Mouse (Mus musculus) CH12.LX (cell line): ENCODE data around the gene Cend1. TPM values are rescaled to one million over a fixed set of nuclear protein-coding genes. Genes with fewer than 3 reads are reported as not detected.

Experiments
- DNase-seq: peaks from one replicate; pipeline ENCODE4 v3.0.0-alpha.2; 2013; ENCODE audit errors: extremely low read depth
- H3K27ac ChIP-seq: 2 replicates; pipeline ENCODE4 v1.5.1; 2012; ENCODE audit warnings: low read depth, mild to moderate bottlenecking, control low read depth, moderate library complexity; ENCODE audit not compliant: insufficient read depth
- H3K27me3 ChIP-seq: replicated peaks from 2 replicates; pipeline ENCODE3; 2012; ENCODE audit warnings: inconsistent platforms
- H3K36me3 ChIP-seq, 2 experiments: replicated peaks in 1 of 2; 2 replicates each; pipeline versions ENCODE3 to v1.6.1; 2012; ENCODE audit warnings: inconsistent platforms in 1 of 2, low read length in 1 of 2, mild to moderate bottlenecking in 1 of 2, mixed read lengths in 1 of 2, moderate library complexity in 1 of 2; ENCODE audit not compliant: control insufficient read depth in 1 of 2, insufficient read depth in 1 of 2
- H3K4me1 ChIP-seq, 2 experiments: 2 replicates each; pipeline ENCODE4 v1.6.1; 2012; ENCODE audit warnings: inconsistent platforms in 1 of 2, moderate library complexity in 1 of 2; ENCODE audit not compliant: insufficient read depth in 2 of 2, control insufficient read depth in 1 of 2
- H3K4me2 ChIP-seq: 2 replicates; pipeline ENCODE4 v1.6.1; 2012; ENCODE audit warnings: low read depth, mild to moderate bottlenecking, control low read depth; ENCODE audit not compliant: poor library complexity, insufficient read depth, severe bottlenecking
- H3K4me3 ChIP-seq, 3 experiments: fragments of 150-350 bp in 1 of 3; sonication (generic) in 1 of 3; replicated peaks in 1 of 3; 2 replicates each; pipeline versions ENCODE3 to v1.5.1; 2011 to 2012; ENCODE audit warnings: low read depth in 2 of 3, low read length in 2 of 3, mild to moderate bottlenecking in 2 of 3, moderate library complexity in 2 of 3, control low read depth in 1 of 3, improper control_type of control experiment in 1 of 3, inconsistent platforms in 1 of 3, mixed read lengths in 1 of 3; ENCODE audit not compliant: poor library complexity in 1 of 3
- H3K79me2 ChIP-seq: replicated peaks from 2 replicates; pipeline ENCODE4 v1.6.1; 2012; ENCODE audit warnings: mild to moderate bottlenecking, moderate library complexity; ENCODE audit not compliant: control insufficient read depth, poor library complexity, insufficient read depth, severe bottlenecking; ENCODE audit errors: extremely low read depth
- H3K9ac ChIP-seq: 2 replicates; pipeline ENCODE4 v1.6.1; 2012; ENCODE audit warnings: low read depth, mild to moderate bottlenecking, control low read depth, moderate library complexity; ENCODE audit not compliant: insufficient read depth
- H3K9me3 ChIP-seq: replicated peaks from 2 replicates; pipeline ENCODE3; 2012; ENCODE audit warnings: low read length, inconsistent platforms, mixed read lengths
- CHD2 ChIP-seq: IDR thresholded peaks from 2 replicates; pipeline ENCODE4 v1.6.1; 2011; ENCODE audit warnings: low read length, improper control_type of control experiment
- GABPA ChIP-seq: IDR thresholded peaks from 2 replicates; pipeline ENCODE4 v1.6.1; 2012; ENCODE audit warnings: low read depth, low read length, improper control_type of control experiment, inconsistent platforms; ENCODE audit not compliant: insufficient replicate concordance
- JUN ChIP-seq: IDR thresholded peaks from 2 replicates; pipeline ENCODE4 v1.6.1; 2011; ENCODE audit warnings: low read depth, mild to moderate bottlenecking, low read length, improper control_type of control experiment, moderate library complexity; ENCODE audit not compliant: insufficient read depth
- KAT2A ChIP-seq: IDR thresholded peaks from 2 replicates; pipeline ENCODE4 v1.6.1; 2012; ENCODE audit warnings: low read length, improper control_type of control experiment, inconsistent platforms; ENCODE audit not compliant: insufficient replicate concordance
- MXI1 ChIP-seq: IDR thresholded peaks from 2 replicates; pipeline ENCODE4 v1.6.1; 2011; ENCODE audit warnings: mild to moderate bottlenecking, low read depth, low read length, improper control_type of control experiment
- MYC ChIP-seq: IDR thresholded peaks from 2 replicates; pipeline ENCODE4 v1.6.1; 2011; ENCODE audit warnings: low read depth, mild to moderate bottlenecking, improper control_type of control experiment, low read length
- NRF1 ChIP-seq: IDR thresholded peaks from 2 replicates; pipeline ENCODE4 v1.6.1; 2014; ENCODE audit warnings: low read depth, mild to moderate bottlenecking, inconsistent platforms, low read length, improper control_type of control experiment, moderate library complexity
- POLR2A ChIP-seq: IDR thresholded peaks from 2 replicates; pipeline ENCODE4 v1.6.1; 2011; ENCODE audit warnings: low read depth, mild to moderate bottlenecking, improper control_type of control experiment, low read length
- SIN3A ChIP-seq: IDR thresholded peaks from 2 replicates; pipeline ENCODE4 v1.6.1; 2012; ENCODE audit warnings: low read length, improper control_type of control experiment, inconsistent platforms
- TBP ChIP-seq: conservative IDR thresholded peaks from 2 replicates; pipeline ENCODE4 v1.6.1; 2011; ENCODE audit warnings: low read depth, low read length, improper control_type of control experiment
- TCF12 ChIP-seq: IDR thresholded peaks from 2 replicates; pipeline ENCODE4 v1.6.1; 2014; ENCODE audit warnings: low read depth, mild to moderate bottlenecking, inconsistent platforms, low read length, improper control_type of control experiment
- ZKSCAN1 ChIP-seq: IDR thresholded peaks from 2 replicates; pipeline ENCODE4 v1.6.1; 2012; ENCODE audit warnings: low read depth, inconsistent platforms, low read length, improper control_type of control experiment, borderline replicate concordance
- dilution Hi-C: fragments of 300-500 bp; cut with MboI; formaldehyde crosslinking; loops from 2 replicates; pipeline ENCODE4 v1.14.3; 2020; ENCODE audit warnings: low sequenced_read_pairs; ENCODE audit not compliant: extremely low pct_unique_long_range_greater_than_20kb, extremely low pct_ligation_motif_present
- in situ Hi-C: fragments of 300-500 bp; cut with MboI; formaldehyde crosslinking; loops from 3 replicates; pipeline ENCODE4 v1.14.3; 2019; ENCODE audit warnings: low sequenced_read_pairs, low pct_ligation_motif_present, low pct_unique_long_range_greater_than_20kb, mixed read lengths
- polyA plus RNA-seq: library from polyadenylated mRNA; unstranded; fragments of >175 nt; gene quantifications from 2 replicates; pipeline ENCODE4 v1.2.1, GENCODE M21; 2012; ENCODE audit warnings: low read depth; ENCODE audit not compliant: insufficient read length
- total RNA-seq, 2 experiments: library from RNA; depleted of rRNA; stranded (reverse); fragments of 300-350 nt in 1 of 2; fragments of >200 nt in 1 of 2; gene quantifications; 2 replicates each; pipeline ENCODE4 v1.2.3; 2012 to 2014

The Cend1 gene
- total and polyA plus RNA-seq, 3 experiments, result not detected

DNA sequence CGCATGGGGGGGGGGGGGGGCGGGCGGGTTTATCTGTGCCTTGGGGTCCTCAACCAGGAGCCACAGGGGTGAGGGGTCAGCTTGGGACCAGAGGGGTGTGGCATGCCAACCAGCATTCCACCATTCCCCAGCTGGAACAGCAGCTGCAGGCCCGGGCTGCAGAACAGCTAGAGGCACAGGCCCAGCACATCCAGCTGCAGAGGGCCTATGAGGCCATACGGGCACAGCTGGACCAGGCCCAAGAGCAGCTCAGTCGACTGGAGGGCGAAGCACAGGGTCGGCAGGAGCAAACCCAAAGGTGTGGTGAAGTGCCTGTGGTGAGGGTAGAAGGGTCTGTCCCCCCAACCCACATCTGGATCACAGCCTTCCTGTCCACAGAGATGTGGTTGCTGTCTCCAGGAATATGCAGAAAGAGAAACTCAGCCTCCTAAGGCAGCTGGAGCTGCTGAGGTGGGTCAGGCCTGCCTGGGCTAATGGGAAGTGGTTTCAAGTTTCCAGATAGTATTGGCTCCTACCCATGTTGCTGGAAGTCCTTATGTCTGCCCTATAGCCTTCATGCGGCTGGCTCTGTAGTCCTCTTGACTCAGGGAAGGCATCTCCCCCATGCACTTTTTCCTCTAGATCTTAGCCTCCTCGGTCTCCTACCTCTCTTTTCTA is 36.2 kb upstream of the Cend1 start:
- Histone ChIP-seq H3K4me3 (no peak overlapping the region), H3K27ac (no peak overlapping the region), H3K79me2 (no peaks in the 10 kb centered on the region), H3K36me3 (peaks cover 9 to 22% of the 10 kb centered on the region in 2 experiments), H3K9me3 (no peaks in the 10 kb centered on the region)
- dilution Hi-C loops, result no loop called here
- in situ Hi-C loops, result no loop called here
- TF ChIP-seq TCF12, result no peak
- TF ChIP-seq CHD2, result no peak
- TF ChIP-seq MYC, result no peak
- TF ChIP-seq, all 38 proteins: peak for 0
- Histone ChIP-seq H3K4me1 (peaks cover 24 to 51% of the 10 kb centered on the region in 2 experiments), H3K9ac (no peak overlapping the region), H3K27me3 (no peaks in the 10 kb centered on the region), H3K4me2 (no peak overlapping the region)
- DNase-seq, result no peak

- no peak overlapping the region for H3K4me3 ChIP-seq
- H3K4me2 ChIP-seq, result no peak overlapping the region
- dilution Hi-C loops, result no loop called here
- in situ Hi-C loops, result no loop called here
- no peak for DNase-seq
- no peaks in the 10 kb centered on the region for H3K79me2 ChIP-seq
- no peak overlapping the region for H3K9ac ChIP-seq
- no peaks in the 10 kb centered on the region for H3K9me3 ChIP-seq
- no peaks in the 10 kb centered on the region for H3K27me3 ChIP-seq
- TF ChIP-seq SIN3A, result no peak
- TF ChIP-seq KAT2A, result no peak
- TF ChIP-seq TBP, result no peak
- no peak for TF ChIP-seq POLR2A
- TF ChIP-seq ZKSCAN1, result no peak
- no peak for TF ChIP-seq JUN
- TF ChIP-seq CHD2, result no peak
- TF ChIP-seq TCF12, result no peak
- TF ChIP-seq NRF1, result no peak
- TF ChIP-seq MXI1, result no peak
- TF ChIP-seq GABPA, result no peak
- TF ChIP-seq, all 38 proteins: peak for 0
- Histone ChIP-seq H3K27ac (no peak overlapping the region), H3K4me1 (peaks cover 16 to 43% of the 10 kb centered on the region in 2 experiments), H3K36me3 (peaks cover 3 to 22% of the 10 kb centered on the region in 2 experiments)
These were observed 35.4 kb upstream of the Cend1 start for GRCm38 (mm10) chr7:141464603-141465201.
